Mouse (Mus musculus): Measurements from ENCODE around the gene Tm4sf19.
A peak's percentile ranks its signal among the peaks of the same experiment; 100 is the strongest.

Gene Tm4sf19

DNA sequence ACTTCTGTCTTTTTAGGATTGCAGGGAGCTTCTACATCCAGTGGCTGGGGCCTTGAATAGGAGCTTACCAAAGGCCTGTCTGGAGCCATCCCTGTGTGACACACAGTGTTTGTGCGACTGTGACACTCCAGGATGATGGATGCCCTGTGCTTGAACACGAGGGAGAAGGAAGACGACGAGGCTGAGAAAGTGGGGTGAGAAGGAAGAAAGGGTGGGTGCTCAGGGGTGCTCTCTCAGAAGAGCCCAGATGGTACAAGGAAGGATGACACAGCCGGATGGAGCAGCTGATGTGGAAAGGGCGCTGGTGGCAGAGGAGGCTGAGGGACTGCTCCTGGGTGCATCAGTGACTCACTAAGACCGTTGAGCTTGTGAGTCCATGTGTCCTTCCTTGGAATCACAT is at the start of gene Tm4sf19:
Gene Tm4sf19, plus strand, starts transcription at position 240 of the 400 bp plus-strand sequence.
- no peak for DNase-seq (ENCODE audit: low read depth)

DNA sequence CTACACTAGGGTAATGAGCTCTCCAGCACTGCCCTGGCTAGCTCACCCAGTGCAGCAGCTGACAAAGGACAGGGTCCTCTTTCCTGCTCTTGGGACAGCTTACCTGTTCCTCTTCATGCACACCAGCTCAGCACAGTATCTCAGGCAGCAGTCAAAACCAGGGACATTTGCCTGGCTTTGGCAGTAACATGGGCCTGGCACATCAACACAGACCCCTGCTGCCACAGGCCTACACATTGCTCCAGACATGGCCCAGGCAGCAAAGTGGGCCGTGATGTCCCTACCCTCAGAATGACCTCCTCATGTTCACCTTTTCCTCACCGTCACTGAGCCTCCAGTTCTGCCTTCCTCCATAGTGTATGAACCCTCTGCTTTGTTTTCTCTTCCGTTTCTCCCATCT is 49.5 kb upstream of the Tm4sf19 start:
- no peak for DNase-seq (ENCODE audit: low read depth)

- DNase-seq (ENCODE audit: low read depth) = no peak
These were observed 36.8 kb upstream of the Tm4sf19 start for GRCm38 (mm10) chr16:32363530-32363929.

DNA sequence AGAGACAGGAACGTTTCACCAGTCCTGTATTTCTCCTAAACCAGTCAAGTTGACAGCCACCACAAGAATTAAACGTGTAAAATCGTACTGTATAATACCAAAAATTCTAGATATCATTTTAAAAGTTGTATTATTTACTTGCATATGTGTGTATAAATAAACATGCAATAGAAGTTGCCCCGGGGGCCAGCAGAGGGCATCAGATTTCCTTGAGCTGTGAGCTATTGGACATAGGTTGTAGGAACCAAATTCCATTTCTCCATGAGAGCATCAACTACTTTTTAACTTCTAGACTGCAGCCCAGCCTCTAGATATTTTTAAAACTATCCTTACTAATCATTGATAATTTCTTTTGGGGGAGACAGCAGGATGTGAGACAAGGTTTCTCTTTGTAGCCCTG is 29.0 kb upstream of the Tm4sf19 start:
- DNase-seq (ENCODE audit: low read depth) = peak; percentile 59

- peak; percentile 65 for DNase-seq (ENCODE audit: low read depth)
These were observed 20.7 kb upstream of the Tm4sf19 start for GRCm38 (mm10) chr16:32379575-32379974.

DNA sequence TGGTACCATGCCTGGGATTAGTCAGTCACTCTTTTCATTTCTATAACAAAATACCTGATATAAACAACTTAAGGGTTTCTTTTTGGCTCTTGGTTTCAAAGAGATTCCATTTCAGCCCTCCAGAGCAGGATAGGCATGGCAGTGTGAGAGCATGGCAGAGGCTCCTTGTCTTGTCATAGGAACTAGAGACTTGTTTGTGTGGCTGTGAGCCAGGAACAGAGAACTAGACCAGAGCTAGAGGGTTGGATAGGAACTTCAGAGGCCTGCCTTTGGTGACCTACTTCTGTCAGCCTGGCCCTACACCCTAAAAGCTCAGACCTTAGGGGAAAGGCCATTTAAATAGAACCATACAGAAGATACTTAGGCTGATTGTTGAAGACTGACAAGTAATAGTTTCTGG is 17.4 kb upstream of the Tm4sf19 start:
- DNase-seq (ENCODE audit: low read depth) = no peak

DNA sequence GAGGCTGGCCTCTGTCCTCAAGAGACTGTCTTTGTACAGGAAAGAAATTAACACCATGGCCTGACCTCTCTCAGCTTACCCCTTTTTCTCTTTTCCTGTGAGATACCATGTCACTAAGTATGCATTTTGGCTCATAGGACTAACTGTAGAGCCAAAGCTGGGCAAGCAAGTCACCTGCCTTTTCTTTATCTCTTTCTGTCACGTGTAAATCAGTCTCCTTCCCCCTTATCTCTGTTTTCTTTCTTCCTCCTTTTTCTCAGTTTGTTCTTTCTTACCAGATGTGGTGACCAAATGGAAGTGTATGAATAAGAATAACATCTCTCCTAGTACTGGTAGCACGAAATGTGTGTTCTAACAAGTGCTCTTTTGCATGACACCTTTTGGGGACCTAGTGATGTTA is 15.4 kb upstream of the Tm4sf19 start:
- no peak for DNase-seq (ENCODE audit: low read depth)

DNA sequence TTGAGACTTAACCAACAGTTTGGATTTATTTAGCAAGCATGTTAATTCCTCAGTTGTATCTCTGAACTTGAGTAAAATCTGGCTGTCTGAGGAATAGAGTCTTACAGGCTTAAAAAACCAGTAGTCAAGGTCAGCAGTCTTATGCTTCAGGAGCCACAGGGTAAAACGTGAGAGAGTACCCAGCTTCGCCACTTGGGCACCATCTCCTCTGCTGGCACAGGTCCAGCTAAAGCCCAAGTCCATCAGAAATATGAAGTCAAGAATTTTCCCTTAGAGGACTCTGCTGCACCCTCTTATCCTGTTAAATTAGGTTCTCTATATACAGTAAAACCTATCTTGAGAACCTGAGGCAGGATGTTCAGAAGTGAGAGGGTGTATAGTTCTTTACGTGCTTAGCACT is 13.5 kb upstream of the Tm4sf19 start:
- peak; percentile 19 for DNase-seq (ENCODE audit: low read depth)

GRCm38 (mm10) chr16:32389049-32389448 is 11.3 kb upstream of the Tm4sf19 start:
- no peak for DNase-seq (ENCODE audit: low read depth)

GRCm38 (mm10) chr16:32389841-32390240 is 10.5 kb upstream of the Tm4sf19 start:
- no peak for DNase-seq (ENCODE audit: low read depth)

DNA sequence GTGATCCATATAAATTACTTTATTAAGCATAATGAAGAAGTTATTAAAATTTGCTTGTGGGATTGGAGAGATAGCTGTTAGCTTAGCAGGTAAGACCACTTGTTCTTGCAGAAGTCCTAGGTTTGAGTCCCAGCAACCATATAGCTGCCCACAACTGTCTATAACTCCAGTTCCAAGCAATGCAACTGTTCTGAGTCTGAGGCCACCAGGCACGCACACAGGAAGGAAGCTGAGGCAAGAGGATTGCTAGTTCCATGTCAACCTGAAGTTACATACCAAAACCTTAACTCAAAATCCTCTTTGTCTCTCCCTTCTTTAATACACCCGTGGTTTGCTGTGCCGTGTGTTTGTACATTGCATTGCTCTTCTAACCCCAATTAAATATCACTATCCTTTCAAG is 9.4 kb upstream of the Tm4sf19 start:
- peak; percentile 39 for DNase-seq (ENCODE audit: low read depth)

- peak; percentile 66 for DNase-seq (ENCODE audit: low read depth)
These were observed 4.4 kb upstream of the Tm4sf19 start for GRCm38 (mm10) chr16:32395679-32396540.

DNA sequence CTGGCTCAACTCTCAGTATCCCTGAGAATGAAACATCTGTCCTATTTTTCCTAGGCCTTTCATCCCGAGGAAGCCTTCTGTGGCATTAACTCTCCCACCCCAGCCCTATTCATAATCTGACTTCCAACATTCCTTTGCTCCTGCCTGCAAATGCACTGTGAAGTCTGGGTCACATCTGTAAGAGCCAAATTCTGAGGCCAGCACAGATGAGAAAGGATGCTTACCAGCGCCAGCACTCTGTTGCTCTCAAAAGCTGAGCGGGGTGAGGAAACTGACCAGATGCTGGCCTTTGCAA is 3.8 kb upstream of the Tm4sf19 start:
- DNase-seq (ENCODE audit: low read depth) = no peak

DNA sequence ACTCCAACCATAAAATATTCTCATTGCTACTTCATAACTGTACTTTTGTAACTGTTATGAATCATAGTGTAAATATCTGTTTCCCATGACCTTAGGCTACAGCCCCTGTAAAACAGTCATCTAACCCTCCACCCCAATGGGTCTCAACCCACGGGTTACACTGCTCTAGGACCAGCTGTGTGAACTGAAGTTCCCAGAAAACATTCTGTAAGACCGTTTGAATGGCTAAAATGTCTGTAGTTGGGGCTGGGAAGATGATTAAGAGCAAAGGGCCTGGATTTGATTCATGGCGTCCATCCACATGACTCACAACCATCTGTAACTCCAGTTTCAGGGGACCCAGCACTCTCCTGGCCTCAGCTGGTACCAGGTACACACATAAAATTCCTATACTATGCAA is 2.1 kb upstream of the Tm4sf19 start:
- no peak for DNase-seq (ENCODE audit: low read depth)

DNA sequence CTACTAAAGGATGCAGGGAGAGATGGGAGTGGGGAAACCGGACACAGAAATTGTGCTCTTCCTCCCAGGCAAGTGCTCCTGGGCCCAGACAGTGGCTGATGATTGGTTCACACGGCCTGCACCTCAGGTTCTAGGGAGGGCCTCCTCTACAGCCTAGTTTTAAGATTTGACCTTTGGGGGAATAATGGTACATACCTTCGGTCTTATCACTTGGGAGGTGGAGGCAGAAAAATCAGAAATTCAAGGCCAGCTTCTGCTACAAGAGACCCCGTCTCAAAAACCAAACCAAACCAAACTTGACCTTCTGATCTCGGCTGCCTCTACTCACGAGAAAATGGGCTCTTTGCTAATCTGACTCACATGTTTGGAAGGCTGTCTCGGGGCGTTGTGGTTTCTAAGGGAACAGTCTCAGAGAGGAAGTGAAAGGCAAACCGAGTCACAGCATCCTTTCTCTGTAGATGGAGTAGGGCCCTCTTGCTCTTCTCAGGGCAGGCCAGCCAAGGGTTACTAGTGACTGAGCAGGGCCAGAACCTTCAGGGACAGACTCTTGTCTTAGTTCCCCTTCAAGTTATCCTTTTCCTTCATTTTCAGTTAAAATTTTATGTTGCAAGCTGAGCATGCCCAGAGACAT is 1.1 kb downstream of the Tm4sf19 start:
- peak; percentile 59 for DNase-seq (ENCODE audit: low read depth)

DNA sequence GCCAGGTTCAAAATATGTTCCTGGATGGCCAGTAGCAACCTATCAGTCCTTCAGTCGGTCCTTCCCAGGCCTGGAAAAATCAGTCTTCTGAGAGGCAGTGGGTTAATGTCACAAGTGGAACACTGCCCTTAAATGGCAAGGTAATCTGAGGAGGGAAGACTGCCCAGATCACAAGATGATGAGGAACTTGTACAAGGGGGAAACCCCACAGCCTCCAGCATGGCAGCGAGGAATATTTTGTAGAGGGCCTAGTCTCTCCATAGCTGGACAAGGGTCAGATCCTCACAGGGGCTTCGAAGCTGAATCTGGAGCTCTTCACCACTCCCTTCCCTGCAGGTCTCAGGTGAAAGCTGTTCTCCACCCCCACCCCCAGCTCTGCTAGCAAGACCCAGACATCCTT is 2.5 kb downstream of the Tm4sf19 start:
- no peak for DNase-seq (ENCODE audit: low read depth)

DNA sequence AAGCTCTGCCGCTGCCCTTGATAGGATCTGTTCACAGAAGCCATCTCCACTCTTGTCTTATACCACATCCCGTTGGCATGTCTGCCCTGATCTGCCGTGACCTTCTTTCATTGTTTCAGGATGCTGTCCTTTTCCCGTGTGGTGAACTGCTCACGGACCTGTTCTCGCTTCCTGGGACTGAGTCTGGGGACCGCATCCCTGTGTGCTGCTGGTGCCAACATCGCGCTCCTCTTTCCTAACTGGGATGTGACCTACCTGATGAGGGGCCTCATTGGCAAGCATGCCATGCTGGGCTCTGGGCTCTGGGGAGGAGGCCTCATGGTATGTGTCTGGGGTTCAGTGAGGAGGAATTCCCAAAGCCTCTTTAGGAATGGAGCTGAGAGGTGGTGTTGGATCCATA is 5.4 kb downstream of the Tm4sf19 start:
- DNase-seq (ENCODE audit: low read depth) = no peak

DNA sequence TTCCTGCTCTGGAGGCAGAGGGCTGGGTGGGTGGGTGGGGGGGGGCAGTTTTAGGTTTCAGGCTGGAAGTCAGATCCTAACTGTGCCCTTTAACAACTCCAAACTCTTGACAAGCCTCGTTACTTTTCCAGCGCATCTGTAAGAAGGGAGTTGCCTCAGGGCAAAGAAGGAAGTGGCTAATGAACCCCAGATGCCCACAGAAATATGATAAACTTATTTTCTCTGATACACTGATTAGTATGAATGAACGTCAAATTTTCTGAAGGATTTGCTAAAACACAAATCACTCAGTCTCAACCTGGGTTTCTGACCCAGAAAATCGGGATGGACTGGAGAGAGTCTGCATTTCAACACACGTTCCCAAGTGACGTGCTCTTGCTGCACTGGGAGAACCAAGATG is 6.4 kb downstream of the Tm4sf19 start:
- DNase-seq (ENCODE audit: low read depth) = no peak

DNA sequence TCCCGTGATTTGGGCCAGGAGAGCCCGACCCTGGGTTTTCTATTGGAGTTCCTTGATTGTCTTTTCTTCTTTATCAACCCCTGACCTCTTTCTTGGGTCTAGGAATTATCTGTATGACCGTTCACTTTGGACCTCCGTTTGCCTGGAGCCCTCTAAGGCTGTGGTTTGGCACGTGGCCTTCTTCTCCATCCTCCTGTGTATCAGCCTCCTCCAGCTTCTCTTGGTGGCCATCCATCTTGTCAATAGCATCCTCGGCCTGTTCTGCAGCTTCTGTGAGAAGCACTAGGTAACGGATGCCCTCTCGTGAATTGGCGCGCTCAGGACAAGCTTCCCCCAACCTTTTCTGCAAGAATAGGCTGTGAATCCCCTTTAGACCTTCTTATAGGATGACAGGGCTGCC is 7.4 kb downstream of the Tm4sf19 start:
- DNase-seq (ENCODE audit: low read depth) = no peak

GRCm38 (mm10) chr16:32417457-32417856 is 17.2 kb downstream of the Tm4sf19 start:
- DNase-seq (ENCODE audit: low read depth) = no peak

GRCm38 (mm10) chr16:32419517-32420483 is 19.5 kb downstream of the Tm4sf19 start, which contains the start of gene Tctex1d2:
Gene Tctex1d2 (plus strand): TSS chr16:32419702.
- peak; percentile 98 for DNase-seq (ENCODE audit: low read depth)

DNA sequence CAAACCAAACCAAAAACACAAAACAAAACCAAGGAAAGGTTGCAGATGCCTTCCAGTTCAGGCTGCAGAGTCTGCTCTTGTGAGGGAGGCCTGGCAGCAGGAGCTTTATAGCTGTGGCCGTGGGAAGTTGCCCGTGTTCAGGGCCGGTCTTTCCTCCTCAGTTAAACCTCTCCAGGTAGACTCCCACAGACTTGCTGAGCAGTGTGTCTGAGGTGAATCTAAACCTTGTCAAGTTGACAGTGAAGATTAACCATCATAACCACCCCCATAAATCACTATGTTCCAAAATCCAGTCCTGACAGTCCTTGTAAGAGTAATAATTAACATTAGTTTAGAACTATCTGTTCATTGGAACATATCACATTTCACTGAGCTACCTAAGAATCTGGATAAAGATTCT is 27.2 kb downstream of the Tm4sf19 start:
- DNase-seq (ENCODE audit: low read depth) = no peak
